Mouse (Mus musculus) myocyte (in vitro differentiated cells): ENCODE results near the gene Smco2.

Source experiments
- E2F4 ChIP-seq: IDR thresholded peaks from one replicate; pipeline ENCODE4 v1.6.1; 2011; ENCODE audit warnings: mild to moderate bottlenecking, control low read depth, moderate library complexity; ENCODE audit not compliant: insufficient read depth
- POLR2AphosphoS2 ChIP-seq: IDR thresholded peaks from one replicate; pipeline ENCODE4 v1.6.1; 2011; ENCODE audit warnings: low read depth, control low read depth; ENCODE audit not compliant: insufficient read length
- TCF12 ChIP-seq: IDR thresholded peaks from one replicate; pipeline ENCODE4 v1.6.1; 2011; ENCODE audit warnings: mild to moderate bottlenecking, control low read depth; ENCODE audit not compliant: poor library complexity, insufficient read depth, severe bottlenecking
- USF1 ChIP-seq: IDR thresholded peaks from one replicate; pipeline ENCODE4 v1.6.1; 2011; ENCODE audit warnings: low read depth, mild to moderate bottlenecking, control low read depth, moderate library complexity

- TF ChIP-seq TCF12 (no peak), E2F4 (no peak), USF1 (no peak), POLR2AphosphoS2 (no peak)
Measured at GRCm38 (mm10) chr6:146910801-146911200, 60.9 kb downstream of the Smco2 start.
